Mouse (Mus musculus) layer of hippocampus, adult 2 months (tissue): ENCODE results near the gene Ilf2. TPM values are rescaled to one million over a fixed set of nuclear protein-coding genes. Genes with fewer than 3 reads are reported as not detected.

Source experiments
- DNase-seq, 2 experiments: peaks; one replicate each; pipeline ENCODE4 v3.0.0; 2022; ENCODE audit warnings: low spot score in 2 of 2
- H3K27ac ChIP-seq: fragments of 200-600 bp; 2 replicates; pipeline ENCODE4 v1.8.1; 2022
- H3K4me3 ChIP-seq: fragments of 200-600 bp; 2 replicates; pipeline ENCODE4 v1.8.1; 2022; ENCODE audit warnings: mild to moderate bottlenecking
- CTCF ChIP-seq: fragments of 200-600 bp; conservative IDR thresholded peaks from 2 replicates; pipeline ENCODE4 v1.8.1; 2022; ENCODE audit warnings: antibody characterized with exemption, mild to moderate bottlenecking, moderate library complexity
- total RNA-seq, 2 experiments: library from RNA; stranded (reverse); gene quantifications; 2 replicates each; pipeline ENCODE4 v1.2.3; 2021

Ilf2 gene
- total RNA-seq, 2 experiments from 2014 or later: 85.4 to 88.0 TPM

GRCm38 (mm10) chr3:90446389-90447122, 29.4 kb upstream of the Ilf2 start:
- H3K27ac ChIP-seq: peak overlapping the region; percentile 84
- H3K4me3 ChIP-seq: peak overlapping the region; percentile 49
- peak; percentile 53 to 59 for DNase-seq
- TF ChIP-seq CTCF: 0 out of 2 replicates have a peak, but pooled peaks have one; percentile 6

GRCm38 (mm10) chr3:90447123-90447494, 28.8 kb upstream of the Ilf2 start:
- no peak for TF ChIP-seq CTCF
- DNase-seq: no peak
- H3K4me3 ChIP-seq: peak overlapping the region; percentile 49; the same call in 1 of the 2 replicates
- H3K27ac ChIP-seq: peak overlapping the region; percentile 84

- TF ChIP-seq CTCF: no peak
- no peak for DNase-seq
Observed at GRCm38 (mm10) chr3:90448626-90449025, 27.3 kb upstream of the Ilf2 start.

GRCm38 (mm10) chr3:90450874-90451273, 25.1 kb upstream of the Ilf2 start:
- TF ChIP-seq CTCF: no peak
- no peak for DNase-seq
- Histone ChIP-seq H3K27ac (peak overlapping the region; percentile 85), H3K4me3 (no peak overlapping the region)

More at GRCm38 (mm10) chr3:90448626-90449025, 27.3 kb upstream of the Ilf2 start:
- no peak overlapping the region for H3K4me3 ChIP-seq
- H3K27ac ChIP-seq: no peak overlapping the region

GRCm38 (mm10) chr3:90451396-90452095, 24.4 kb upstream of the Ilf2 start:
- peak; percentile 52 to 74 for DNase-seq
- H3K4me3 ChIP-seq: no peak overlapping the region
- peak overlapping the region; percentile 85 for H3K27ac ChIP-seq
- TF ChIP-seq CTCF: no peak

GRCm38 (mm10) chr3:90454931-90455330, 21.0 kb upstream of the Ilf2 start:
- H3K27ac ChIP-seq: no peak overlapping the region
- H3K4me3 ChIP-seq: no peak overlapping the region
- no peak for TF ChIP-seq CTCF
- no peak for DNase-seq

GRCm38 (mm10) chr3:90459727-90460126, 16.2 kb upstream of the Ilf2 start:
- no peak for DNase-seq
- H3K27ac ChIP-seq: no peak overlapping the region
- H3K4me3 ChIP-seq: no peak overlapping the region
- TF ChIP-seq CTCF: no peak

GRCm38 (mm10) chr3:90460315-90460714, 15.6 kb upstream of the Ilf2 start:
- DNase-seq: no peak

GRCm38 (mm10) chr3:90461935-90462334, 14.0 kb upstream of the Ilf2 start:
- no peak overlapping the region for H3K27ac ChIP-seq
- DNase-seq: no peak
- no peak for TF ChIP-seq CTCF
- H3K4me3 ChIP-seq: no peak overlapping the region

More at GRCm38 (mm10) chr3:90460315-90460714, 15.6 kb upstream of the Ilf2 start:
- H3K27ac ChIP-seq: no peak overlapping the region
- H3K4me3 ChIP-seq: no peak overlapping the region
- no peak for TF ChIP-seq CTCF

- H3K27ac ChIP-seq: no peak overlapping the region
- DNase-seq: no peak
- peak; percentile 34 for TF ChIP-seq CTCF
- no peak overlapping the region for H3K4me3 ChIP-seq
Observed at GRCm38 (mm10) chr3:90462579-90462978, 13.3 kb upstream of the Ilf2 start.

- DNase-seq: no peak
- TF ChIP-seq CTCF: no peak
- Histone ChIP-seq H3K4me3 (peak overlapping the region; percentile 61), H3K27ac (no peak overlapping the region)
Observed at GRCm38 (mm10) chr3:90464552-90465080, 11.3 kb upstream of the Ilf2 start.

GRCm38 (mm10) chr3:90465081-90465685, 10.7 kb upstream of the Ilf2 start:
- H3K27ac ChIP-seq: no peak overlapping the region
- DNase-seq: no peak
- H3K4me3 ChIP-seq: peak overlapping the region; percentile 61
- no peak for TF ChIP-seq CTCF
